Mouse (Mus musculus): ENCODE measurements at regions not wholly inside any gene's neighbourhood (a gene's known extent, or its start where the extent isn't known, plus 50 kb on each side); places are given as distances from the start of the nearest gene placed in this dataset.

DNA sequence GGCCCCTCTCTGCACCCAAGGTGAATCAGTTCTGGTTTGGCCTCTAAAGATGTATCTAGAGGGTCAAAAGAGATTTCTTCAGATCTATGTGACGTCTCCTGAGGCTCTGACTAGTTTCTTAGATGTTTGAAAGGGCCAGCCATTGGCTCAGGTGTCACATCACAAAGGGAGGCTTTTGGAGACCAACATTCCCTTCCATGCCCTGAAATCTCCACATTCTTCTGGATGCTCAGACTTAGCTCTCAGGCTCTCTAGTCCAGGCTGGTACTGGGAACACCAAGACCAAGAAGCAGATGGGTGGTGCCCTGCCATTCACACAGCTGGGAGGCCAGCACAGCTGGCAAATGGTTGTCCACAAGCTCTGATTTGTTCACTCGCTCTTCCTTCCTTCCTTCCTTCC is 142.4 kb upstream of the Tbca start:
- 75% methylated on average over 2 of the region's 2 CpGs for WGBS (ENCODE audit: insufficient replicate concordance)
- H3K4me2 ChIP-seq (ENCODE audit: low read depth, low read length) = no peak overlapping the region
- no peaks in the 10 kb centered on the region for H3K4me1 ChIP-seq (ENCODE audit: insufficient read depth)
- no peaks in the 10 kb centered on the region for H3K9me3 ChIP-seq (ENCODE audit: low read length)
- no peak for DNase-seq
- no peaks in the 10 kb centered on the region for H3K36me3 ChIP-seq (replicated peaks; ENCODE audit: insufficient read depth, low read length)
- no peak overlapping the region for H3K9ac ChIP-seq (replicated peaks)
- H3K27ac ChIP-seq (ENCODE audit: low read depth) = no peak overlapping the region
- TF ChIP-seq CTCF (IDR thresholded peaks at IDR 0.05; ENCODE audit: low read depth) (no peak), EP300 (IDR thresholded peaks at IDR 0.05; ENCODE audit: low read depth) (no peak)
- no peak overlapping the region for H3K4me3 ChIP-seq (ENCODE audit: low read depth, low read length)
- peaks cover 5% of the 10 kb centered on the region; the same call in 1 of the 2 replicates for H3K27me3 ChIP-seq (ENCODE audit: insufficient read depth, low read length)
- ATAC-seq = no peak

DNA sequence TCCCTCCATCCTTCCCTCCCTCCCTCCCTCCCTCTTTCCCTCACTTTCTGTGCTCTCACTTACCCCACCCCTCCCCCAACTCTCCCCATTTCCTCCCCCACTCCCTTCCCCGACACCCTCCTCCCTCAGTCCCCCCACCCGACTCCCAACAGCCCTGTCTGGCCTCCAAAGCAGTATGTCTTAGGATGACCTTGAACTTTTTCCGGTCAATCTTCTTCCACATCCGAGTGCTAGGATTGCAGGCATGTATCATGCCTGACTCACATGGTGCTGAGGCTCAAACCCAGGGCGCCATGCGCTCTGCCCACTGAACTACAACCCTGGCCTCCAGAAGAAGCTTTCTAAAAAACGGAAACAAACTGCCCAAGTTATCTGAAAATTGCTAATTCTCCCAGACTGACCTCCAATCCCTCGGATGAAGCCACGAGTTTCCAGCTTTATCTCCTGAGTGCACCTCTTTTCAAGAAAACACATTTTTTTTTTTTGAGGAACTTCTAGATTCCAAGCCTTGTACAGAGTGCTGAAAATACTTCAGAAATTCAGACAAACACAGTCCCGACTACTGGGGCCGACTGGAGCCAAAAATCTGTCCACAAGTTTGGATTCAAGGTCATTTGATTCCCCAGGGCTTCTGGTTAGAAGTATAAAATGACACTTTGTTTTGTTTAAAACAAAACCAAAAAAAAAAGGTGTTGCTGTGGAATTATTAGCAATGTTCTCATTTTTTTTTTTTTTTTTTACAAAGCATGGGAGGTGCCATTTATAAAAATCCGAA is 141.7 kb upstream of the Tbca start:
- ATAC-seq (no peak), DNase-seq (no peak)
- no peak for TF ChIP-seq EP300 (IDR thresholded peaks at IDR 0.05; ENCODE audit: low read depth)
- no peak for TF ChIP-seq CTCF (IDR thresholded peaks at IDR 0.05; ENCODE audit: low read depth)
- Histone ChIP-seq H3K9me3 (ENCODE audit: low read length) (no peaks in the 10 kb centered on the region), H3K4me1 (ENCODE audit: insufficient read depth) (no peaks in the 10 kb centered on the region), H3K4me2 (ENCODE audit: low read depth, low read length) (no peak overlapping the region), H3K27ac (ENCODE audit: low read depth) (no peak overlapping the region), H3K27me3 (ENCODE audit: insufficient read depth, low read length) (peaks cover 5% of the 10 kb centered on the region; the same call in 1 of the 2 replicates), H3K36me3 (replicated peaks; ENCODE audit: insufficient read depth, low read length) (no peaks in the 10 kb centered on the region), H3K4me3 (ENCODE audit: low read depth, low read length) (no peak overlapping the region), H3K9ac (replicated peaks) (no peak overlapping the region)
- WGBS (ENCODE audit: insufficient replicate concordance) = 57% methylated on average over 12 of the region's 12 CpGs

GRCm38 (mm10) chr13:94647566-94647965 is 141.1 kb upstream of the Tbca start:
- Histone ChIP-seq H3K4me1 (ENCODE audit: insufficient read depth) (no peaks in the 10 kb centered on the region), H3K27me3 (ENCODE audit: insufficient read depth, low read length) (peaks cover 5% of the 10 kb centered on the region; the same call in 1 of the 2 replicates), H3K4me2 (ENCODE audit: low read depth, low read length) (no peak overlapping the region), H3K36me3 (replicated peaks; ENCODE audit: insufficient read depth, low read length) (no peaks in the 10 kb centered on the region), H3K27ac (ENCODE audit: low read depth) (no peak overlapping the region), H3K9me3 (ENCODE audit: low read length) (no peaks in the 10 kb centered on the region), H3K4me3 (ENCODE audit: low read depth, low read length) (no peak overlapping the region), H3K9ac (replicated peaks) (no peak overlapping the region)
- WGBS (ENCODE audit: insufficient replicate concordance) = 60% methylated on average over 5 of the region's 5 CpGs
- no peak for DNase-seq
- TF ChIP-seq CTCF (IDR thresholded peaks at IDR 0.05; ENCODE audit: low read depth) = no peak
- TF ChIP-seq EP300 (IDR thresholded peaks at IDR 0.05; ENCODE audit: low read depth) = no peak
- no peak for ATAC-seq

DNA sequence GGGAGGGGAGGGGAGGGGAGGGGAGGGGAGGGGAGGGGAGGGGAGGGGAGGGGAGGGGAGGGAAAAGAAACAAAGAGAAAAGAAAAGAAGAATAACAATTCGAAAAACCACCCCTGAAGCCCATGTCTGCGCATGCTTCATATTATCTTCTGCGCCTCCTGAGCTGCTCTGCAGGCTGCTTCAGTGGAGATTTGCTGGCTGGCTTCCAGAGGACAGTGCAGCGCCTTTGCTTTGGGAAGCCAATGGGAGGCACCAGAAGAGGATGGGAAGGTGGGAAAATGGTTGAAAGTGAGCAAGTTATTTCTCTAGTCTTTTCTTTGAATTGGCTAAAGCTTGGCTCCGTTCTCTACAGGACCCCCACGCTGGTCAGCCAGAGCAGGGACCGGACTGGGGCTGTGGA is 137.8 kb upstream of the Tbca start:
- WGBS (ENCODE audit: insufficient replicate concordance) = 71% methylated on average over 7 of the region's 7 CpGs
- H3K9me3 ChIP-seq (ENCODE audit: low read length) = no peaks in the 10 kb centered on the region
- H3K4me2 ChIP-seq (ENCODE audit: low read depth, low read length) = no peak overlapping the region
- peaks cover 5% of the 10 kb centered on the region; the same call in 1 of the 2 replicates for H3K27me3 ChIP-seq (ENCODE audit: insufficient read depth, low read length)
- no peak for ATAC-seq
- no peak overlapping the region for H3K4me3 ChIP-seq (ENCODE audit: low read depth, low read length)
- no peak for TF ChIP-seq EP300 (IDR thresholded peaks at IDR 0.05; ENCODE audit: low read depth)
- TF ChIP-seq CTCF (IDR thresholded peaks at IDR 0.05; ENCODE audit: low read depth) = no peak
- no peak for DNase-seq
- H3K4me1 ChIP-seq (ENCODE audit: insufficient read depth) = no peaks in the 10 kb centered on the region
- H3K9ac ChIP-seq (replicated peaks) = no peak overlapping the region
- no peak overlapping the region for H3K27ac ChIP-seq (ENCODE audit: low read depth)
- H3K36me3 ChIP-seq (replicated peaks; ENCODE audit: insufficient read depth, low read length) = no peaks in the 10 kb centered on the region

DNA sequence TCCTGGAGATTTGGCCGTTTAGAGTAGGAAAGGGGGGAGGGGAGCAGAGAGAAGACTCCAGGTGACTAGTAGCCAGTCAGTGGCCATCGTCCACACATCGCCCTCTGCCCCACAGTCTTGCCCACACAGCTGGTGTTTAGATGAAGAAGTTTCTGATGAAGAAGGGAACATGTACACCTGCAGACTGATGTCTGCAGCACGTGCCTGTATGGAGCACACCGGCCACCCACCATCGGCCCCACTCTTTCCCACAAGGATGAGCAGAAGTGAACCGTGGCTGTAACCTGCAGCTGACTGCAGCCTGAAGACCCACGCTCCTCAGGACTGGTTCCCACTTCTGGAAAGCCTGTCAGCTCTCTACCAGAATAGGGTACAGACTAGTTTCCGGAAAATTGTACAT is 121.1 kb upstream of the Tbca start:
- 65% methylated on average over 9 of the region's 9 CpGs for WGBS (ENCODE audit: insufficient replicate concordance)
- no peaks in the 10 kb centered on the region for H3K36me3 ChIP-seq (replicated peaks; ENCODE audit: insufficient read depth, low read length)
- DNase-seq = no peak
- H3K4me3 ChIP-seq (ENCODE audit: low read depth, low read length) = no peak overlapping the region
- H3K9ac ChIP-seq (replicated peaks) = no peak overlapping the region
- H3K4me2 ChIP-seq (ENCODE audit: low read depth, low read length) = no peak overlapping the region
- TF ChIP-seq EP300 (IDR thresholded peaks at IDR 0.05; ENCODE audit: low read depth) (no peak), CTCF (IDR thresholded peaks at IDR 0.05; ENCODE audit: low read depth) (no peak)
- ATAC-seq = no peak
- no peaks in the 10 kb centered on the region for H3K4me1 ChIP-seq (ENCODE audit: insufficient read depth)
- peaks cover 4% of the 10 kb centered on the region; the same call in 1 of the 2 replicates for H3K27me3 ChIP-seq (ENCODE audit: insufficient read depth, low read length)
- no peaks in the 10 kb centered on the region for H3K9me3 ChIP-seq (ENCODE audit: low read length)
- H3K27ac ChIP-seq (ENCODE audit: low read depth) = no peak overlapping the region

DNA sequence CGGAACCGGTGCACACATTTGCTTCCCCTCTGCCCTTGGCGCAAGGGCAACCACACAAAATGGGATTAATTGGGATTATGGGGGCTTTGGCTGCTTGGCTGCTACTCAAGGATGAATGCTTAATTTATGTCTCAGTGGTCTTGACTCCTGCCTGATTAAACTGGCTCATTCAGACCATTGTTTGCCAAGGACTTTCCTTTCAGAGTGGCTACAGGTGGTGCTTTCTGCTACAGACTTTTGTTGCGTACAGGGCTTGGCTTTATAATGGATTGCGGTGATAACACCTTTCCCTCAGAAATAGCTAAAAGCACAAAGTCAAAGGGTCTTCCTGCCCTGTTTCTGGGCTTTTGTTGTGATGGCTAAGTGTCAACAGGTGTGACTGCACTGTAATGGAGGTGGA is 120.4 kb upstream of the Tbca start:
- H3K9ac ChIP-seq (replicated peaks) = no peak overlapping the region
- H3K9me3 ChIP-seq (ENCODE audit: low read length) = no peaks in the 10 kb centered on the region
- H3K36me3 ChIP-seq (replicated peaks; ENCODE audit: insufficient read depth, low read length) = no peaks in the 10 kb centered on the region
- WGBS (ENCODE audit: insufficient replicate concordance) = 58% methylated on average over 5 of the region's 5 CpGs
- no peak overlapping the region for H3K27ac ChIP-seq (ENCODE audit: low read depth)
- H3K4me2 ChIP-seq (ENCODE audit: low read depth, low read length) = no peak overlapping the region
- H3K4me1 ChIP-seq (ENCODE audit: insufficient read depth) = no peaks in the 10 kb centered on the region
- H3K27me3 ChIP-seq (ENCODE audit: insufficient read depth, low read length) = peaks cover 4% of the 10 kb centered on the region; the same call in 1 of the 2 replicates
- DNase-seq (no peak), ATAC-seq (no peak)
- TF ChIP-seq CTCF (IDR thresholded peaks at IDR 0.05; ENCODE audit: low read depth) = no peak
- no peak overlapping the region for H3K4me3 ChIP-seq (ENCODE audit: low read depth, low read length)
